Mouse (Mus musculus) liver, postnatal 0 days (tissue): Measurements from ENCODE around the gene Slco2b1. TPM values are rescaled to one million over a fixed set of nuclear protein-coding genes. Genes with fewer than 3 reads are reported as not detected.
A peak's percentile ranks its signal among the peaks of the same experiment; 100 is the strongest.

ENCODE experiments used
- ATAC-seq: fragments of 200-750 bp; cut with Nextera tagmentation; 2 replicates; pipeline ENCODE4 v1.8.0; 2017; ENCODE audit warnings: mild to moderate bottlenecking, moderate library complexity
- DNase-seq: peaks from one replicate; pipeline ENCODE4 v3.0.0-alpha.2; 2016
- H3K27ac ChIP-seq: fragments of 300-500 bp; sonication (generic); 2 replicates; pipeline ENCODE4 v1.5.1; 2014; ENCODE audit warnings: antibody characterized with exemption, moderate library complexity, mild to moderate bottlenecking, low read depth
- H3K27me3 ChIP-seq: fragments of 300-500 bp; sonication (generic); 2 replicates; pipeline ENCODE4 v1.6.1; 2014; ENCODE audit warnings: low read length, control low read depth, mixed read lengths; ENCODE audit not compliant: insufficient read depth
- H3K36me3 ChIP-seq: fragments of 300-500 bp; sonication (generic); replicated peaks from 2 replicates; pipeline ENCODE4 v1.6.1; 2014; ENCODE audit warnings: mild to moderate bottlenecking, control low read depth, low read length, moderate library complexity, mixed read lengths; ENCODE audit not compliant: insufficient read depth
- H3K4me1 ChIP-seq: fragments of 300-500 bp; sonication (generic); 2 replicates; pipeline ENCODE4 v1.6.1; 2014; ENCODE audit warnings: antibody characterized with exemption, mild to moderate bottlenecking, control low read depth; ENCODE audit not compliant: insufficient read depth
- H3K4me2 ChIP-seq: fragments of 300-500 bp; sonication (generic); 2 replicates; pipeline ENCODE4 v1.6.1; 2014; ENCODE audit warnings: low read depth, mild to moderate bottlenecking, low read length, moderate library complexity, mixed read lengths
- H3K4me3 ChIP-seq: fragments of 300-500 bp; sonication (generic); 2 replicates; pipeline ENCODE4 v1.5.1; 2014; ENCODE audit warnings: low read depth, low read length
- H3K9ac ChIP-seq: fragments of 300-500 bp; sonication (generic); replicated peaks from 2 replicates; pipeline ENCODE4 v1.6.1; 2014; ENCODE audit warnings: mild to moderate bottlenecking, moderate library complexity
- H3K9me3 ChIP-seq: fragments of 300-500 bp; sonication (generic); 2 replicates; pipeline ENCODE4 v1.6.1; 2016; ENCODE audit warnings: mild to moderate bottlenecking, control low read depth, low read length, mixed read lengths
- CTCF ChIP-seq: sonication (generic); IDR thresholded peaks from 2 replicates; pipeline ENCODE4 v1.5.1; 2016; ENCODE audit warnings: antibody characterized with exemption, low read depth
- EP300 ChIP-seq: IDR thresholded peaks from 2 replicates; pipeline ENCODE4 v1.6.1; 2016; ENCODE audit warnings: antibody characterized with exemption, low read depth, mild to moderate bottlenecking
- WGBS: fragments of 180-500 bp; shearing (Covaris S2); extraction: QIAGEN DNeasy Blood & Tissue Kit; methylation state at CpG from one replicate; pipeline ENCODE4 v1.1.7; 2014; ENCODE audit not compliant: insufficient replicate concordance; 5-methylcytosine and 5-hydroxymethylcytosine counted together
- polyA plus RNA-seq: library from polyadenylated mRNA; unstranded; fragments of >200 nt; fragmentation: Nextera tagmentation; extraction: Ambion mirVana; gene quantifications from 2 replicates; pipeline ENCODE4 v1.2.1, GENCODE M21; 2015

The Slco2b1 gene
- polyA plus RNA-seq, 1 experiment from 2014 or later, result 0.68 TPM

DNA sequence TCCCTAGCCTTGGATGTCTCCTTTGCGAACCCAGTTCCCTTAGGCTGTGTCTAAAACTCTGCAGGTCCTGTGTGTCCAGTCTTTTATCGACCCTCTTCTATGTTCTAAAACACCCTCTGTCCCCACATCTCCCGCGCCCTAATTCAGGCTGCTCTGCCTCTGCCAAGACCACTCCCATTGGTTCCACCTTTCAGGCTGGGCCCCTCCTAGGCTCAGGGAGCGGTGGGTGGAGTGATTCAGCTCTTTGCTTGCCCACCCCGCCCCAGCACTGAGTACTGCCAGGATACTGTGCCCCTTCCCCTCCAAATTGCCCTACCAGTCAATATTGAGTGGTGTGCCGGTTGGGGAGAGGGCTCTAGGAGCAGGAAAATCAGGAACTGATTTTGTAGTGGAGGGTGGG lies 83.8 kb downstream of the Slco2b1 start:
- 9% methylated on average over 7 of the region's 7 CpGs for WGBS
- no peak for TF ChIP-seq EP300
- no peak for TF ChIP-seq CTCF
- H3K27ac ChIP-seq, result no peak overlapping the region

DNA sequence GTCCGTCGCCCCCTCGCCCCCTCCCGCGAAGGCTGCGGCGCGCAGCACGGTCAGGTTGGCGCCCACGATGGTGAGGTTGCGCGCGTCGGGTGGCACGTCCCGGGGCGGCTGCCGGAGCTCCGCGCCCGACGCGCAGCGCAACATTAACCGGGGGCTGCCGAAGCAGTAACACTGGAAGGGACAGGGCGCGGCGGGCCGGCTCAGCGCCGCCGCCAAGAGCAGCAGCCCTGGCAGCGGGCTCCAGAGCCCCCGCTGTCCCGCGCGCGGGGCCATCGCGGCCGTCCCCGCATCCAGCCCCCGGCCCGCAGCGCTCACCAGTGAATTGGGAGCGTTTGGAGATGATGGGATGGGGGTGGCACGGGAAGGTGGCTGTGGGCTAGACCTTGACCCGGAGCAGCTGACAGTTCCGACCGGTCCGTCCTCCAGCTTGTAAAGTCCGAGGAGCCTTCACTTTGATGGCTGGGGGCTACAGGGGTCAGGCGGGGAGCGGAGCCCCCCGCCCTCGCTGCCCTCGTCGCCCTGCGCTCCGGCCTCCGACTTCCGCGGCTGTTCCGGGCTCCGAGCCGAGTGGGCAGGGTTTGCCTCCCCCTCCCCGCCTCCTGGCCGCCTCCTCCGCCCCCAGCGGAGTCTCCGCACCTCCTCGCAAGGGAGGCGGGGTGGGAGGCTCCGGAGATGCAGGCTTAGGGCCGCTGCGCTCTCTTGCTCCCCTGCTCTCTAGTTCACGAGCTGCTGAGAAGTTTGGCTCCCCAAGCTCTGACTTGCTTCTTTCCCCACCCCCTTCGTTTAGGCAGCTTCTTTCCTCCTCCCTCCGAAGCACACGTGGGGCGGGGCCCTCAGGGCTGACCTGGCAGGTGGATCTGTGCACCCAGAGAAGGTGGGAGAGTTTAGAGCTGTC lies 84.5 kb downstream of the Slco2b1 start, which contains the start of gene Tpbgl:
Gene Tpbgl, minus strand, starts transcription at position 728 of the 895 bp plus-strand sequence.
- DNase-seq (no peak), ATAC-seq (no peak)
- TF ChIP-seq CTCF (no peak), EP300 (no peak)
- H3K36me3 ChIP-seq, result no peaks in the 10 kb centered on the region
- peaks cover 64% of the 10 kb centered on the region for H3K27me3 ChIP-seq
- H3K27ac ChIP-seq, result no peak within 1 kb of the TSS
- 2% methylated on average over 56 of the region's 83 CpGs for WGBS
- H3K9ac ChIP-seq, result no peak within 1 kb of the TSS
- peak within 1 kb of the TSS; percentile 71 for H3K4me2 ChIP-seq
- peak within 1 kb of the TSS; percentile 28 for H3K4me3 ChIP-seq
- no peaks in the 10 kb centered on the region for H3K9me3 ChIP-seq
- H3K4me1 ChIP-seq, result peaks cover 15% of the 10 kb centered on the region

More for the DNA sequence above, 83.8 kb downstream of the Slco2b1 start:
- peaks cover 15% of the 10 kb centered on the region for H3K4me1 ChIP-seq
- H3K9me3 ChIP-seq, result no peaks in the 10 kb centered on the region
- DNase-seq (no peak), ATAC-seq (no peak)
- no peak overlapping the region for H3K4me2 ChIP-seq
- H3K9ac ChIP-seq, result no peak overlapping the region
- no peaks in the 10 kb centered on the region for H3K36me3 ChIP-seq
- H3K4me3 ChIP-seq, result no peak overlapping the region
- peaks cover 63% of the 10 kb centered on the region for H3K27me3 ChIP-seq

DNA sequence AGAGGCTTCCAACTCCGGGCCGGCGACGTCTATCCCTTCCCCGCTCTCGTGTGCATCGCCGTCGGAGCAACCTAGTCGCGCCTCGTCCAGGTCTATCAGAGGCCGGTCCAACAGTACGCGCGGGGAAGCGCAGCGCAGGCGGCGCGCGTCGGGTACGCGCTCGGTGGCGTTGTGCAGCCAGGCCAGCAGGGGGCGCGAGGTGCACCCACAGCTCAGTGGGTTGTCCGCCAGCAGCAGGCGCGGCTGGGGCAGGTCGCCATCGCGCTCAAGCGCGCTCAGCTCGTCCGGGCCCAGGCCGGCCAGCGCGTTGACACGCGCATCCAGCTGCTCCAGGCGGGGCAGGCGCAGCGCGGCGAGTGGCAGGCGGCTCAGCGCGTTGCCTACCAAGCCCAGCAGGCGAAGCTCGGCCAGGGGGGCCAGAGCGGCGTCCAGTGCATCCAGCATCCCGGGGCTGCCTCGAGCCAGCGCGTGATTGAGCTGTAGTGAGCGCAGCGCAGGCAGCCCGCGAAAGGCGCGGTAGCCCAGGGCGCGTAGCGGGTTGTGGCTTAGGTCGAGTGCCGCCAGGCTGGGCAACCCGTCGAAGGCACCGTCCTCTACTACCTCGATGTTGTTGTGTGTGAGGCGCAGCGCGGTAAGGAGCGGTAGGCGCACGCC lies 85.3 kb downstream of the Slco2b1 start:
- no peaks in the 10 kb centered on the region for H3K9me3 ChIP-seq
- ATAC-seq (peak; percentile 78), DNase-seq (peak; percentile 85)
- no peak overlapping the region for H3K27ac ChIP-seq
- peak; percentile 91 for TF ChIP-seq CTCF
- no peak for TF ChIP-seq EP300
- no peaks in the 10 kb centered on the region for H3K36me3 ChIP-seq
- H3K4me2 ChIP-seq, result peak overlapping the region; percentile 71
- WGBS, result under 1% methylated on average over 66 of the region's 81 CpGs
- no peak overlapping the region for H3K9ac ChIP-seq
- peaks cover 68% of the 10 kb centered on the region for H3K27me3 ChIP-seq
- peak overlapping the region; percentile 28 for H3K4me3 ChIP-seq
- peaks cover 15% of the 10 kb centered on the region for H3K4me1 ChIP-seq

DNA sequence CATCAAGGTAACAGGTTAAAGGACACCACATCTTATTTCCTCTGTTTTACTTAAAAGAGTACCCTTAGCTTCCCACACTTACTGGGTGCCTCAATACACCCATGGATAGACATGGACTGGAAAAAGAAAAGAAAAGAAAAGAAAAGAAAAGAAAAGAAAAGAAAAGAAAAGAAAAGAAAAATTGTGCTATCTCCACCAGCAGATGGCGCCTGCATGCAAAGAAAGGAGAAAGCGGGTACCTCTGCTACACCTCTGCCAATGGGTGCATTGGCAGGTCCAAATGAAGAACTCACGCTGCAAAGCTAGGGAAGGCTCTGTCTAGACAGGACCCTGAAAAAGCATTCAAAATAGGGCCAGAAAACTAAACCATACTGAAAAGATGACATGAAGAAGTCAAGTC lies 92.3 kb downstream of the Slco2b1 start:
- DNase-seq (no peak), ATAC-seq (no peak)
- Histone ChIP-seq H3K4me1 (no peaks in the 10 kb centered on the region), H3K36me3 (no peaks in the 10 kb centered on the region), H3K4me3 (no peak overlapping the region), H3K27me3 (peaks cover 24% of the 10 kb centered on the region), H3K4me2 (no peak overlapping the region), H3K9me3 (no peaks in the 10 kb centered on the region), H3K9ac (no peak overlapping the region), H3K27ac (no peak overlapping the region)
- TF ChIP-seq EP300 (no peak), CTCF (peak; percentile 70)
- 6% methylated on average over 3 of the region's 3 CpGs for WGBS

DNA sequence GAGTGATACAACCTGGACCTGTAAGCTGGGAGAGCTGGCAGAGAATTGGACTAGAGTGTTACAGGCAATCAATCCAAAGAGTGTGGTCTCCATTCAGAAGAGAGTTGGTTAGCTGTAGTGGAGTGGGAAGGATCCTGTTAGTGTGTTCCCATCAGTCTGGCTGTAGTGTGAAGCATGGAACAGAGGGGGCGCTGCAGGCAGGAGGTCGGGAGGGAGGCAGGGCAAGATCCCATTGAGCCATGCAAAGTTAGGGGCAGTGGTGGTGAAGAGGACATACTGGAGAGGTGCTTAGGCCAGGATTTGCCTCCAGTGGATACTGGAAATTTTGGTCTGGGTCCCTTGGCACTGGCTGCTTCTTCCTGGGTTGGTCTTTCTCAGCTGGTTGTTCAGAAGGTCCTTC lies 92.9 kb downstream of the Slco2b1 start:
- H3K9me3 ChIP-seq, result no peaks in the 10 kb centered on the region
- no peaks in the 10 kb centered on the region for H3K36me3 ChIP-seq
- no peak for TF ChIP-seq EP300
- TF ChIP-seq CTCF, result peak; percentile 30
- H3K4me3 ChIP-seq, result no peak overlapping the region
- peaks cover 19% of the 10 kb centered on the region for H3K27me3 ChIP-seq
- DNase-seq (no peak), ATAC-seq (no peak)
- H3K4me1 ChIP-seq, result no peaks in the 10 kb centered on the region
- no peak overlapping the region for H3K9ac ChIP-seq
- H3K27ac ChIP-seq, result no peak overlapping the region
- WGBS, result 59% methylated on average over 2 of the region's 2 CpGs
- no peak overlapping the region for H3K4me2 ChIP-seq

Other genes with a start within 250 kb of the Slco2b1 start
- gene Klhl35, start 245.3 kb downstream of the Slco2b1 start, polyA plus RNA-seq, result 0.35 and 0.37 TPM in 2 replicates
- gene Rps3, start 227.6 kb downstream of the Slco2b1 start, polyA plus RNA-seq, result 472 TPM in 2 replicates
- 20.1 and 21.8 TPM in 2 replicates for gene Arrb1, start 175.9 kb downstream of the Slco2b1 start, polyA plus RNA-seq
- gene Tpbgl, start 84.2 kb downstream of the Slco2b1 start, polyA plus RNA-seq, result 0.55 and 0.66 TPM in 2 replicates
- not detected in 2 replicates for gene Olfr520, start 18.9 kb upstream of the Slco2b1 start, polyA plus RNA-seq
- gene Olfr521, start 52.2 kb upstream of the Slco2b1 start, polyA plus RNA-seq, result not detected in 2 replicates
- gene Neu3, start 117.1 kb upstream of the Slco2b1 start, polyA plus RNA-seq, result 2.4 and 2.9 TPM in 2 replicates
- gene Xrra1, start 147.8 kb upstream of the Slco2b1 start, polyA plus RNA-seq, result 0.04 and 0.07 TPM in 2 replicates
- gene Spcs2, start 152.1 kb upstream of the Slco2b1 start, polyA plus RNA-seq, result 156 and 165 TPM in 2 replicates